Mouse (Mus musculus) ES-E14 (cell line): ENCODE data around the gene Ghrh.

Experiments used
- CHD2 ChIP-seq: IDR thresholded peaks from 2 replicates; pipeline ENCODE4 v1.6.1; 2014; ENCODE audit warnings: mild to moderate bottlenecking, low read depth, low read length, inconsistent platforms
- MAFK ChIP-seq: IDR thresholded peaks from 2 replicates; pipeline ENCODE4 v1.6.1; 2014; ENCODE audit warnings: mild to moderate bottlenecking, low read depth, low read length, inconsistent platforms; ENCODE audit not compliant: insufficient read depth
- ZC3H11A ChIP-seq: IDR thresholded peaks from 2 replicates; pipeline ENCODE4 v1.6.1; 2012; ENCODE audit warnings: low read depth, mild to moderate bottlenecking, inconsistent platforms, low read length, borderline replicate concordance
- ZNF384 ChIP-seq: IDR thresholded peaks from 2 replicates; pipeline ENCODE4 v1.6.1; 2012; ENCODE audit warnings: low read depth, low read length, inconsistent platforms

DNA sequence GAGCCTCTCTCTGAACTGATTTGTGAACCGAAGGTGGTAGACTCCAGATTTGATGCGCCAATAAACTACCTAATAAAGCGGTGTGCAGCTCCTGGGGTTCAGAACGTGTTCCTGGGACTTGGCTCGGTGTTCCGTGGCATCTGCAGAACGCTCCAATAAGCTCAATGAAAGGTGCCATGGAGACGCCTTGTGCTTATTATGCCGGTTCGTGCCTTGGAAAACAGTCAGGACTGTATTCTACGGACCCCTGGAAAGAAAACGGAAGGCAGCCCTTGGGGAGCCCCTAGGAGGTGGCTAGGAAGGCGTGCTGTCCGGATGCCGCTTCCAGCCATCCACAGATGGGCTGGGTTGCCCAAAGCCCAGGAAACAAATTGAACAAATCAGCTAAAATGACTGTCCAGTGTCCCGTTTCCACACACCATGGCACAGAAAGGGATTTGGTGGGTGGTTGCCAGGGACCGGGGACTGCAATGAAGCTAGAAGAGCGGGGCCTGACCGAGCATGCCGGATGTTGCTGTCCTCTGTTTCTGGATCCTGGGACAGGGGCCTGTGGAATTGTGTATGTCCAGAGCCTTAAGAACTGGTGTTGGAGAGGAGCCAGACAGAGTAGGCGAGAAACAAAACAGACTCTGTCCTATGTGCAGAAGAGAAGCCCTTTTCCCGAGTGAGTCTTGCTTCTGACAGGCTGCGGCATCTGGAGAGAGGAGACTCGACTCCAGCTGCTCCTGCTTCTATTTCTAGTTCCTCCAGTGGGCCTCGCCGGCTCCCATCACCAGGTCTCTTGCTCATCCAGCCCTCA is at the start of gene Ghrh:
- no peak for TF ChIP-seq ZC3H11A
- no peak for TF ChIP-seq MAFK
- TF ChIP-seq CHD2, result no peak
- no peak for TF ChIP-seq ZNF384
